ENCODE assay signal across 8 mouse cellular contexts in the genomic region with DNA sequence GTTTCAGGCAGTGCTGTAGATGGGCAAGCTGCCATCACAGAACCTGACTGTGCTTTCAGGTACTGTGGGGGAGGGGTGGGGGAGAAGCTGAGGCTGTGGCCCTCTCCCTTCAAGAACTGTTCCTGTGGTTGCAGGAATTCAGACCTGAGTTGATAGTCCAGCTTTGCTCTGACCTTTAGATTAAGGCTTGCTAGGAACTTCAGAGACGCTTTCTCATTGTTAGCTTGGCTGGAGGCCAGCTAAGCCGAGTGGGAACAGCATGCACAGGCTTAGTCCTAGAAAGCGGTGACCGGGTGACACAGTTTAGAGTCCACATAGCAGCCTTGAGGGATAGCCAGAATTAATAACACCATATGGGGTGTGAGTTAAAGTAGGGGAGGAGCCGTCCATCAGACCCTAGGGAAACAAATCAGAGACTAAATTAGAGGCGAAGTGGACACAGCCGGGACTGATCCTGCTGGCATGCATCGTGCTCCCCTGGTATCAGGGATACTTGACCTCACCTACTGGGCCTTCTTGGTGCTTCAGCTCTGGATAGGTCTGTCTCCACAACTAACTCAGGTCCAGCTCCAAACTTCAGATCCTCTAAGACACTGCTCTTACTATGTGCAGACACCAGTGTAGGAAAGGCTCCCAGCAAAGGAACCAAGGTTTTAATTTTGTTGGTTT.
DNase-seq lines count a peak whose midpoint lies in the region; ATAC-seq lines count a peak whose summit lies in the region.

No protein-coding gene starts in this region.

- no peak for DNase-seq in frontal cortex, postnatal 36 days (ENCODE audit: low spot score in 2 of 2)
- DNase-seq in cerebellum, adult 11-12 months: peak; percentile 9
- DNase-seq in heart, postnatal 10 days: peak; percentile 59 to 68
- DNase-seq in kidney, postnatal 36 days: peak; percentile 69 to 82
- peak; percentile 6 for DNase-seq in ovary, postnatal 14 days (ENCODE audit: low spot score)
- no peak for DNase-seq in frontal cortex, postnatal 14 days (ENCODE audit: low spot score in 2 of 2)

- 0 out of 2 replicates have a peak, but pooled peaks have one; percentile 20 for ATAC-seq in frontal cortex, adult (ENCODE audit: low TSS enrichment)
- ATAC-seq in megakaryocyte, adult 5-6 weeks (ENCODE audit: poor library complexity, severe bottlenecking): no peak

- intact Hi-C loops in heart, postnatal 10 days (cut with DNase I): no loop called here

Comparison
In these comparisons a context has a peak if more than half of its experiments do, and no peak if none do; other contexts are left out.
1. DNase-seq: peak in cerebellum, adult 11-12 months (single experiment), heart, postnatal 10 days (2 of 2), kidney, postnatal 36 days (2 of 2) and ovary, postnatal 14 days (single experiment); none in frontal cortex, postnatal 36 days (0 of 2) and frontal cortex, postnatal 14 days (0 of 2).